Mouse (Mus musculus) erythroblast, embryonic 14.5 days (primary cell): ENCODE measurements around the gene Socs4.

Source experiments
- GATA1 ChIP-seq: IDR thresholded peaks from 2 replicates; pipeline ENCODE4 v1.6.1; 2012; ENCODE audit warnings: low read length, inconsistent platforms, mixed read lengths
- TAL1 ChIP-seq: IDR thresholded peaks from 3 replicates; pipeline ENCODE4 v1.6.1; 2012; ENCODE audit warnings: low read length, inconsistent platforms, mixed read lengths

- TF ChIP-seq GATA1 = no peak
- TF ChIP-seq TAL1 = no peak
Observed at GRCm38 (mm10) chr14:47291772-47292171, 15.0 kb downstream of the Socs4 start.
